Mouse (Mus musculus) B cell, adult 2 months (primary cell): ENCODE measurements around the gene Gucd1.
"Not testable (repeated sequence)": the region's sequence is repeated elsewhere in the genome, so short reads cannot be mapped to it uniquely, and the experiment has no call there.

Experiments used
- DNase-seq, 2 experiments: peaks; one replicate each; pipeline ENCODE4 v3.0.0; 2022

The Gucd1 gene

DNA sequence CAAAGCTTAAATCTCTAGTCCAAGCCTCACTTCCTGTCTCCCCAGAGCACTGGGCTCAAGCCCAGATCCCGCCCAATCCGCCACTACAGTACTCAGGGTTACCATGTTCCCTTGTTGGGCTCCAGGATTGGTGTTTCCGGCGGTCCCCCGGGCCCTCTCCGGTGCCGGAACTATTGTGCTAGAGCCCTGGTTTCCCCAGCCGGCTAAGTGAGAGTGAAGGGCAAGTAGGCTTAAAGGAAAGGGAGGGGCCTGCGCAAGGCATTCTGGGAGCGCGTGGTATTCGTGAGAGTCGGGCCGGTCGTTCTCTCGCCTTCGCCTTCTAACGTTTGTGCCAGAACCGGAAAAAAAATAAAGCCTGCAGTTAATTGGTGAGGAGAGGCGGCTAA is at the start of gene Gucd1:
TSS of gene Gucd1 (minus strand) at position 215 of the 386 bp plus-strand sequence.
- peak; percentile 98 to 99 for DNase-seq

DNA sequence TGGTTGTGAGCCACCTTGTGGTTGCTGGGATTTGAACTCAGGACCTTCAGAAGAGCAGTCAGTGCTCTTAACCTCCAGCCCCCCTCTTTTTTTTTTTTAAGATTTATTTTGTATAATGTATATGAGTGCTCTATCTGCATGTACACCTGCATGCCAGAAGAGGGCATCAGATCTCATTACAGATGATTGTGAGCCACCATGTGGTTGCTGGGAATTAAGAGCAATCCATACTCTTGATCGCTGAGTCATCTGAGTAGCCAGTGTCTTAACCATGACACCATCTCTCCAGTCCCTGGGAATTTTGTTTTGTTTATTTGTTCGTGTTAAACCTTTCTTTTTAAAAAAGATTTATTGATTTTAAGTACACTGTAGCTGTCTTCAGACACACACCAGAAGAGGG is 49.0 kb upstream of the Gucd1 start:
- DNase-seq = not testable (repeated sequence)

DNA sequence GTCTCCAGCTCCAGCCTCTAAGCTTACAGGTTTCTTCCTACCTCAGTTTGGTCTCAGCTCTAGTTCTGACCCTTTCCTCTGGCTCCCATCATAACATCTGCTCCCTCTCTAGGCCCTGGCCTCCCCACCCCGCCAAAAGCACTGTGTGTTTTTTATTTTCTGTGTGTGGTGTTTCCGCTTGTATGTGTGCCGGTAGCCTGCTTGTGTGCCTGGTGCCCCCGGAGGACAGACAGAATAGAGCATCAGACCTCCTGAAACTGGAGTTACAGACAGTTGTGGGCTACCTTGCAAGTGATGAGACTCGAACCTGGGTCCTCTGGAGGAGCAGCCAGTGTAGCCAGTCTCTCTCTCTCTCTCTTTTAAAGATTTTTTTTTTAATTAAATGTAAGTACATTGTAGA is 48.5 kb upstream of the Gucd1 start:
- DNase-seq = no peak

GRCm38 (mm10) chr10:75565906-75566305 is 48.1 kb upstream of the Gucd1 start:
- DNase-seq = no peak

DNA sequence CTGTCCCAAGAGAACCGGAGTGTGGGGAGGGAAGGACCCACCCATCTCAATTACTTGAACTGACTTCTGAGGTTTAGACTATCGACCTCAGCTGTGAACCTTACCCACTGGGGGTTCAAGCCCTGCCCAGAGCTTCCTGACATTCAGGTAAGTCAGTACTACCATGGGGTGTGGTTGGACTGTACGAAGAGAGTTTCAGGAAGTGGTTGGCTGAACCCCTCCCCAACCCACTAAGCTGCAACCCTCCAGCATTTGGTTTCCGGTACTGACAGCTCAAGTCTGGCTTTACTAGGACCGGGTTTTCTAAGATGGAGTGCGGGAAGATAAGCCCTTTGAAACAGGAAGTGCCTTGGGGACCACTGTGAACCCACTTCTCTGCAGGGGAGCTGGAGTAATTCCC is 47.7 kb upstream of the Gucd1 start:
- peak; percentile 52 to 59 for DNase-seq

- DNase-seq = no peak
Observed at GRCm38 (mm10) chr10:75564687-75565265, 47.0 kb upstream of the Gucd1 start.

DNA sequence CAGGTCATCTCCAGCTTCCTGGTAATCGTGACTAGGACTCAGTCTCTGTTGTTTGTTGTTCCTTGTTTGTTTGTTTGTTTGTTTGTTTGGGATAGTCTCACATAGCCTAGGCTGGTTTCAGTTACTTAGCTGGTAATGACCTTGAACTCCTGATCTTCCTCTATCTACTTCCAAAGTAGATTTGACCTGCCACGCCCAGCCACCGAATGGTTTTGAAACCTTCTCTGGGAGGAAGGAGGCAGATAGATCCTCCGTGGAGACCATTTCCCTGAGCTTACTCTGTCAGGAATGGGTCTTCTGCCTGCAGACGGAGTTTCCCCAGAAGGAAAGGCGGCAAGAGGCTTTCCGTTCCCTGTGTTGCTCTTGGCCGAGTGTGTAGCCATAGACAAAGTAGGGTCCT is 44.8 kb upstream of the Gucd1 start:
- DNase-seq = no peak

DNA sequence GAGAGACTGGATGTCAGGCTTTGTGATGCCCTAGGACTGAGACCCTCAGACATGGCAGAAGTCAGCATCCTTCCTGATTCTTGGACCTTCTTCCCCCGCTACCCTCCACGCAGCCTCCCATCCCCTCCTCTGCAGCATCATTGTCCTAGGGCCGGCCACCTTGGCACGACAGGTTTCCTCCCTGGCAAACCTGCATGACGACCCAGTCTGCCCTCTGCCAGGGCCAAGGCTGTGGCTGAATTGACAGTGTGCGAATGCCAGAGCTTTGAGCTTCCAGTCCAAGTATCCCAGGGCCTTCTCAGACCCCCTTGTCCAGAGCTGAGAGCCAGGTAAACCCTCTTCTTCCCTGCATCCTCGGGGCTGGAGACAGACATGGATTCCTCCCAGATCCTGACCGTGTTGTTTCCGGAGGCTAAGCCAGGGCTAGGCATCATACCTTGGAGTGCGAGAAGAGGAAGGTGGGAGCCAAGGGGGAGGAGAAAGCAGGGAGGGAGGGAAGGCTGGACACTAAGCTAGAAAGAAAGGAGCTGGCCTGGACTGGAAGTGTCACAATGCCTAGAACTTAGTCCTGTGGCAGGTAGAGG is 43.4 kb upstream of the Gucd1 start, which contains the start of gene Ggt1:
TSS of gene Ggt1 (plus strand) at position 534 of the 584 bp plus-strand sequence.
- no peak for DNase-seq

GRCm38 (mm10) chr10:75560549-75560899 is 42.8 kb upstream of the Gucd1 start:
- DNase-seq = no peak

- DNase-seq = peak; percentile 14 to 20
Observed at GRCm38 (mm10) chr10:75559676-75560548, 42.1 kb upstream of the Gucd1 start, which contains the start of gene Lrrc75b. Lrrc75b (minus strand) TSS chr10:75560330.

DNA sequence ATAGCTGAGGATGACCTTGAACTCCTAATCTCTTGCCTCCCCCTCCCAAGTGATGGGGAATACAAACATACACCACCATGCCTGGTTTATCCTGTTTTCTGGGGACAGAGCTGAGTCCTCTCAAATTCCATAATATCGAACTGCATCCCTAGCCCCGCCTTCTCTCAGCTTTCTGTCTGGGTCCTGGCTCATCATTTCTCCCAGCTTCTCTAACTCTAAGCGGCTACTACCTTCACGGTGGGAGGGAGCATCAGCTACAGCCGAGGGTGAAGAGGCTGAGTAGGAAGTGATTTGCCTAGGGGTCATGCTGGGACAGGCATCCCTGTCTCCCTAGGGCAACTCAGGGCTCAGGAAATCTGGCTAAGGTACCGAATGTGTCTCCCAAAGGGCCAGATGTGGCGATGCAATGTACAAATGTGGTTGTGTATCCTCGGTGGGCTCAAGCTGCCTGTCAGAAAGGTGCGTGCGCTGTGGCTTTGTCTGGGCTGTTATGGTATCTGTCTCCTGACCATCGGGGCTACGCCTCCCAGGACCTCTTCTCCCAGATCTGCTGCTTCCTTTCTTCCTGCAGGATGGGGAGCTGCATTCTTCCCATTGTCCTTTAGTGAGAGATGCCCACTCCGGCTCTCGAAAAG is 41.4 kb upstream of the Gucd1 start:
- no peak for DNase-seq

- no peak for DNase-seq
Observed at GRCm38 (mm10) chr10:75558515-75558914, 40.7 kb upstream of the Gucd1 start.

DNA sequence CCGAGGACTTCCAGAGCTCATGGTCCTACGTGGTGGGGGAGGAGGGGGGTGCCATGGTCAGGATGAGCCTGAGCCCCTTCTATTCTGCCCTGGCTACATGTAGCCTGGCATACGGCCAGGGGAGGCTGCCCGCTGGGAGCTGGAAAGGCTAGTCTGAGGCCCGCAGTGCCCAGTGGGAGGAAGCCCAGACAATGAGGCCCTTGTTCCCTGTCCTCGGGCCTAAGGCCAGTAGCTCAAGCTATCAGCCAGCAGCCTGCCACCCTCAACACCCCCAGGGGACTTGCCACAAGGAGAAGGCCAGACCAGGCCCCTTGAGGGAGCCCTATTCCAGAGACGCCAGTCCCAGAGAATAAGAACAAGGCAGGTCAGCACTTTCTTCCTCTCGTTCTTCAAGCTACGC is 38.3 kb upstream of the Gucd1 start:
- no peak for DNase-seq

- no peak for DNase-seq
Observed at GRCm38 (mm10) chr10:75555557-75555956, 37.8 kb upstream of the Gucd1 start.

GRCm38 (mm10) chr10:75554090-75554489 is 36.3 kb upstream of the Gucd1 start:
- no peak for DNase-seq

DNA sequence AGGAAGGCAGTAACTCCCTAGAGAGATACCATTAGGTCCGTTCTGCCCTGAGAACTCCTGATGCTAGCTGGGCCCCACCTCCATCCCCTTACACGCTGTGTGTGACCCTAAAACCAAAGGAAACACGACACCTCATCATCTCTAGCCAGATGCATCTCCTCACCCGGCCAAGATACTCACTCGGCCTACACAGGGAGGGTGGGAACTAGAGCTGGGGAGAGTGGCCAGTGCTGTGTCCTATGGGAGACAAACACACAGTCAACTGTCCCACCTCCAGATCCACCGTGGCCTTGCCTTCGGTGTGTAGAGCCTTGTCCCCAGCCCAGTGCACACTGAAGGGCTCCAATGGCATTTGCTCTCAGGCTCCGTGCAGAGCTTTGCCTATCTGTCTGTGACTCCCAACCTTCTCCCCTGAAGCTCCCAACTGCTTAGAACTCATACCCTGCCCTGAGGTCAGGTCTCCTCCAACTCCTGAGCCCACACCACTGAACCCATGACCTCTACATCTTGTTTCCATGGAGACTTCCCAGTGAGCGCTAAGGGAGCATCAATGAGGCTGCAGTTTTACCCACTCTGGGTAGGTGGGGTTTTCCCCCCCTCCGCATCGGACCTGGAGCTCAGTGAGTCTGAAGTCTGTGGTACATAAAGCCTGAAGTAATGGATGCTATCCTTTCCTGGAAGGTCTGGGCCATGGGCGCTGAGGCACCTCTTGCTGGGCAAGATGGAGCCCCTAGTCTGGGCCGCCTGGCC is 35.1 kb upstream of the Gucd1 start:
- DNase-seq = no peak

- no peak for DNase-seq
Observed at GRCm38 (mm10) chr10:75552106-75552505, 34.3 kb upstream of the Gucd1 start.

DNA sequence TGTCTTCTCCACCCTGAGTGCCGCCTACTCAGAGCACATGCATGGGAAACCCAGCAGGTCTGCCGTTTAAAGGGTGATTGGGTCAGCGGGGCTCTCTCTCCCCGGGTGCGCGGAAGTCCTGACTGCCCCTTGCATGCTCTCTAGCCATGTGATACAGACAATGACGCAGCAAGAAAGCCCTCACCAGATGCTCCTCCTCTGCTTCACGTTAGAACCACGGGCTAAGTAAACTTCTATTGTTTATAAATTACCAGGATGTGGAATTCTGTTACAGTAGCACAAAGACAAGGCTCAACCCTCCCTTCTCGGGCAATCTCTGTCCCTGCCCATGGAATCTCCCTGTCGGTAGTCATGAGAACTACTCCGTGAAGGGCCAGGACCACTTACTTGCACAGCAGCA is 33.4 kb upstream of the Gucd1 start:
- DNase-seq = no peak

DNA sequence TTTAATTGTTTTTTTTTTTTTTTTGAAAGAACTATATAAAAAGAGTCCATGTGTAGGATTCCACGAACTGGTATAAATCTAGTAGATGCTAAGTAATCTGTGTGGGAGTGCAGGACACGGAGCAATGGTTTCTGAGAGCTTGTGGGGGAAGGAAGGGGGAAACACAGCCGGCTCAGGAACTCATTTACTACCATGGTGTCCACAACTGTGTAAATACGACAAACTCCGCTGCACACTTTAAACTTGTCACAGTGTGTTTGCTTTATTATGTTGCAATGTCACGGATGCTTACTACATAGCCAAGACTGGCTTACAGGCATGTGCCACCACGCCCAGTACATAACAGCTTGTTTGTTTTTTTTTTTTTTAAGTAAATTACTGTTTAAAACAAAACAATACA is 32.1 kb upstream of the Gucd1 start:
- DNase-seq = no peak

DNA sequence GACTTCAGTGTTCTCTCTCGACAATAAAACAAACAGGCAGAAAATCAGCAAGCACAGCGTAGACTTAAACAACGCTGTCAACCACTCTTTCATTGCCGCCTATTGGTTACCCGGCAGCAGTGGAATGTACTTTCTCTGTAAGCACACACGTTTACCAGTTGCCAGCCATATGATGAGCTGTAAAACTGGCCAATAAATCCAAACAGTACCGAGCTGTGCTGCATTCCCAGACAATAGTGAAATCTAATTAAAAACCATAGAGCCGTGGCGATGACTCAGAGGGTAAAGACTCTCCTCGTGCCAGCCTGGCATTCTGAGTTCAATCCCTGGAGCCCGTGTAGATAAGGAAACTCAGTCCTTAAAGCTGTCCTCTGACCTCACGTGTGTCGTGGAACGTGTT is 30.7 kb upstream of the Gucd1 start:
- no peak for DNase-seq

GRCm38 (mm10) chr10:75547901-75548300 is 30.1 kb upstream of the Gucd1 start:
- DNase-seq = no peak

DNA sequence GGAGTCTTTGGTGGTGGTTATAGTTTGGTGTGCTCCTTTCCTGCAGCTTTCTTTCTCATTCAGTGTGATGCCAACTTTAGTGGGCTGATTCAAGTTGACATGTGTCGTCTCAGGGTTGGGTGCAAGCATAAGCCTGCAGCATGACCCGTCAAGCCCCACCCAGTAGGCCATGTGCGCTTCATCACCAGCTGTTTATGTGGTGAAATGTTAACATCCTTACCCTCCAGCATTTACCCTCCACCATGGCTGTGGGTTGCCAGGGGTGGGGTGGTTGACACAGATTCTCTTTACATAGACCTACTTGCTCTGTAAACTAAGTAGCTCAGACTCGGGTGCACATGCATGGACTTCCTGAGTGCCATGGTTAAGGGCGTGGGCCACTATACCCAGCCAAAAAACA is 18.4 kb upstream of the Gucd1 start:
- DNase-seq = no peak

DNA sequence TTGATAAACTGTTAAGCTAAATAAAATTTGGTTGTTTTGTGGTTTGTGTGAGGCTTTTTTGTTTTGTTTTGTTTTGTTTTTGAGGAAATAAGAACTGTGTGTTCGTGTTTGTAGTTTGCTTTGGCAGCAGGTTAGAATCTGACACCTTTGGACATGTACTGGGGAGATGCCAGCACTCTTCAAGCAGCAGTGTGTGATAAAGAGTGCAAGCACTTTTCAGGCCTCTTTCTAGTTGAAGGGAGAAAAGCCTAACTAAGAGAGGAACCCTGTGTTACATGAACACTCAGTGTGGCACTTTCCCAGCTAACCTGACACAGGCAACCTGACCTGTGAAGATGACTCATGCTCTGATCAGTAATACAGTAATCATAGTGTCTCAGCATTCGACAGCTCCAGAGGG is 17.7 kb upstream of the Gucd1 start:
- DNase-seq = no peak
